Mouse (Mus musculus): Measurements from ENCODE around the gene Art3.

GRCm38 (mm10) chr5:92392542-92392941 lies 60.9 kb downstream of the Art3 start:
- TF ChIP-seq POLR2A (IDR thresholded peaks at IDR 0.05; ENCODE audit: control insufficient read depth, low read depth, low read length) (no peak), CTCF (IDR thresholded peaks at IDR 0.05; ENCODE audit: control insufficient read depth, insufficient read depth, insufficient replicate concordance, low read depth, low read length) (no peak)

Measured in testis, adult 2 months (tissue).